Mouse (Mus musculus) layer of hippocampus, adult 11-12 months (tissue): Measurements from ENCODE around the gene Opcml.

Experiments used
- DNase-seq: peaks from one replicate; pipeline ENCODE4 v3.0.0; 2022; ENCODE audit warnings: low spot score

Gene Opcml

GRCm38 (mm10) chr9:28247742-28248503, 457.3 kb downstream of the Opcml start:
- DNase-seq: peak; percentile 35

GRCm38 (mm10) chr9:28251341-28251740, 460.8 kb downstream of the Opcml start:
- DNase-seq: no peak

- no peak for DNase-seq
Observed at GRCm38 (mm10) chr9:28255128-28255904, 464.7 kb downstream of the Opcml start.

GRCm38 (mm10) chr9:28255905-28256268, 465.3 kb downstream of the Opcml start:
- DNase-seq: no peak

- DNase-seq: peak; percentile 74
Observed at GRCm38 (mm10) chr9:28261078-28261753, 470.6 kb downstream of the Opcml start.

- no peak for DNase-seq
Observed at GRCm38 (mm10) chr9:28262021-28262420, 471.4 kb downstream of the Opcml start.

GRCm38 (mm10) chr9:28262896-28263295, 472.3 kb downstream of the Opcml start:
- no peak for DNase-seq

- no peak for DNase-seq
Observed at GRCm38 (mm10) chr9:28264761-28265160, 474.2 kb downstream of the Opcml start.

GRCm38 (mm10) chr9:28273816-28274215, 483.2 kb downstream of the Opcml start:
- DNase-seq: no peak

GRCm38 (mm10) chr9:28278555-28278954, 488.0 kb downstream of the Opcml start:
- DNase-seq: no peak

- no peak for DNase-seq
Observed at GRCm38 (mm10) chr9:28281025-28281424, 490.4 kb downstream of the Opcml start.

GRCm38 (mm10) chr9:28281571-28281970, 491.0 kb downstream of the Opcml start:
- DNase-seq: no peak

- no peak for DNase-seq
Observed at GRCm38 (mm10) chr9:28285016-28285415, 494.4 kb downstream of the Opcml start.

GRCm38 (mm10) chr9:28286384-28286783, 495.8 kb downstream of the Opcml start:
- DNase-seq: no peak

GRCm38 (mm10) chr9:28287485-28287884, 496.9 kb downstream of the Opcml start:
- DNase-seq: no peak

- DNase-seq: no peak
Observed at GRCm38 (mm10) chr9:28289696-28290330, 499.2 kb downstream of the Opcml start.

- DNase-seq: no peak
Observed at GRCm38 (mm10) chr9:28303659-28304058, 513.1 kb downstream of the Opcml start.

- DNase-seq: no peak
Observed at GRCm38 (mm10) chr9:28306364-28307121, 516.0 kb downstream of the Opcml start.

- no peak for DNase-seq
Observed at GRCm38 (mm10) chr9:28307122-28307430, 516.5 kb downstream of the Opcml start.

GRCm38 (mm10) chr9:28307481-28308050, 517.0 kb downstream of the Opcml start:
- DNase-seq: no peak

GRCm38 (mm10) chr9:28317881-28318280, 527.3 kb downstream of the Opcml start:
- no peak for DNase-seq
